Mouse (Mus musculus): ENCODE results near the gene Smagp. TPM values are rescaled to one million over a fixed set of nuclear protein-coding genes. Genes with fewer than 3 reads are reported as not detected.

Gene Smagp
- polyA plus RNA-seq, 1 experiment from 2014 or later, result 9.2 TPM

DNA sequence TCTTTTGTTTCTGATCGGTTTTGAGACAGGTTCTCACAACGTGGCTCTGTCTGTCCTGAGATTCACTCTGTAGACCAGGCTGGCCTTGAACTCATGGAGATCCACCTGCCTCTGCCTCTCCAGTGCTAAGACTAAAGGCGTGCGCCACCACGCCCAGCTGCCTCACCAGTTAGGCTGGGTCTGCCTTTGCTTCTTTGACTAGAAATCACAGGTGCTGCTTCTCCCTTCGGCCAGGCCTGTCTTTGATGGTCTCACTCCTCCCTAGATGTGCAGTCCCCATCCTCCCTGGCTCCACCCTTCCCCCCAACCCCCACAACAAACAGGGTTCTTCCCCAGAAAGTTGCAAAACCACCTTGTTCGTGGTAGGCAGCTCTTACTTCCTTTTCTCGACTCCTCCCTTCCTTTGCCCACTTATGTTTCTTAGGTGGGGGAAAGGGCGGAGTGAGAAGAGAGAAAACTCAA, 28.1 kb upstream of the Smagp start:
- no peak overlapping the region for H3K9ac ChIP-seq
- no peaks in the 10 kb centered on the region for H3K36me3 ChIP-seq
- H3K4me3 ChIP-seq, result no peak overlapping the region
- ATAC-seq (ENCODE audit: insufficient number of reproducible peaks, insufficient read depth, low FRiP score, low TSS enrichment, low read depth), result no peak
- H3K27ac ChIP-seq, result no peak overlapping the region
- H3K4me2 ChIP-seq, result no peak overlapping the region
- WGBS, result 79% methylated on average over 9 of the region's 9 CpGs
- H3K4me1 ChIP-seq, result peaks cover 13% of the 10 kb centered on the region
- H3K27me3 ChIP-seq, result no peaks in the 10 kb centered on the region
- no peaks in the 10 kb centered on the region for H3K9me3 ChIP-seq

GRCm38 (mm10) chr15:100660805-100661204, 24.1 kb upstream of the Smagp start:
- no peak overlapping the region for H3K4me2 ChIP-seq
- no peaks in the 10 kb centered on the region for H3K27me3 ChIP-seq
- no peak overlapping the region for H3K9ac ChIP-seq
- no peak overlapping the region for H3K4me3 ChIP-seq
- 87% methylated on average over 5 of the region's 5 CpGs for WGBS
- no peak for ATAC-seq (ENCODE audit: insufficient number of reproducible peaks, insufficient read depth, low FRiP score, low TSS enrichment, low read depth)
- peaks cover 1% of the 10 kb centered on the region; the same call in 1 of the 2 replicates for H3K4me1 ChIP-seq
- H3K27ac ChIP-seq, result no peak overlapping the region
- no peaks in the 10 kb centered on the region for H3K9me3 ChIP-seq
- H3K36me3 ChIP-seq, result no peaks in the 10 kb centered on the region

- no peak overlapping the region for H3K27ac ChIP-seq
- ATAC-seq (ENCODE audit: insufficient number of reproducible peaks, insufficient read depth, low FRiP score, low TSS enrichment, low read depth), result no peak
- H3K9ac ChIP-seq, result no peak overlapping the region
- no peaks in the 10 kb centered on the region for H3K36me3 ChIP-seq
- no peaks in the 10 kb centered on the region for H3K9me3 ChIP-seq
- no peak overlapping the region for H3K4me2 ChIP-seq
- no peaks in the 10 kb centered on the region for H3K4me1 ChIP-seq
- no peak overlapping the region for H3K4me3 ChIP-seq
- H3K27me3 ChIP-seq, result no peaks in the 10 kb centered on the region
- 86% methylated on average over 9 of the region's 9 CpGs for WGBS
Observed at GRCm38 (mm10) chr15:100660306-100660705, 23.6 kb upstream of the Smagp start.

- Histone ChIP-seq H3K4me2 (no peak overlapping the region), H3K4me3 (no peak overlapping the region), H3K9me3 (no peaks in the 10 kb centered on the region), H3K9ac (no peak overlapping the region), H3K4me1 (no peaks in the 10 kb centered on the region), H3K36me3 (no peaks in the 10 kb centered on the region), H3K27ac (no peak overlapping the region), H3K27me3 (no peaks in the 10 kb centered on the region)
- 89% methylated on average over 5 of the region's 5 CpGs for WGBS
- ATAC-seq (ENCODE audit: insufficient number of reproducible peaks, insufficient read depth, low FRiP score, low TSS enrichment, low read depth), result no peak
Observed at GRCm38 (mm10) chr15:100655201-100655600, 18.5 kb upstream of the Smagp start.

DNA sequence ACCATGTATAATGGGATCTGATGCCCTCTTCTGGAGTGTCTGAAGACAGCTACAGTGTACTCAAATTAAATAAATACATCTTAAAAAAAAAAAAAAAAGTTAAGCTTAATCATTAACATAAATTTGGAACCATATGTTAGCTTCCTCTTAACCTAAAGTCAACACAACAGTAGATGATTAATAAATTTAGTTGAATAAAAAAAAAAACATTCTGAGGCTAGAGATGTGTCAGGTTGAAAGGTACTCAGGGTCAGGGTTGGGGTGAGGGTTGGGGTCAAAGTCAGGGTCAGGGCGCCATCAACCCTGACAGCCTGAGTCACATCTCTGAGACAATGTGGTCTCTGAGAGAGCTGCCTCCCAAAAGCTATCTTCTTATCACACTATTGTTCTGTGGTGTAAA, 17.5 kb upstream of the Smagp start:
- Histone ChIP-seq H3K36me3 (no peaks in the 10 kb centered on the region), H3K27me3 (no peaks in the 10 kb centered on the region), H3K27ac (no peak overlapping the region), H3K9me3 (no peaks in the 10 kb centered on the region), H3K4me3 (no peak overlapping the region), H3K4me2 (no peak overlapping the region), H3K9ac (no peak overlapping the region), H3K4me1 (no peaks in the 10 kb centered on the region)
- 88% methylated on average over 1 of the region's 1 CpGs for WGBS
- ATAC-seq (ENCODE audit: insufficient number of reproducible peaks, insufficient read depth, low FRiP score, low TSS enrichment, low read depth), result no peak

GRCm38 (mm10) chr15:100651610-100652009, 14.9 kb upstream of the Smagp start:
- no peaks in the 10 kb centered on the region for H3K4me1 ChIP-seq
- ATAC-seq (ENCODE audit: insufficient number of reproducible peaks, insufficient read depth, low FRiP score, low TSS enrichment, low read depth), result no peak
- WGBS, result 80% methylated on average over 9 of the region's 9 CpGs
- no peak overlapping the region for H3K4me2 ChIP-seq
- H3K36me3 ChIP-seq, result no peaks in the 10 kb centered on the region
- H3K4me3 ChIP-seq, result no peak overlapping the region
- H3K27ac ChIP-seq, result no peak overlapping the region
- H3K27me3 ChIP-seq, result no peaks in the 10 kb centered on the region
- no peak overlapping the region for H3K9ac ChIP-seq
- no peaks in the 10 kb centered on the region for H3K9me3 ChIP-seq

GRCm38 (mm10) chr15:100650111-100650510, 13.4 kb upstream of the Smagp start:
- Histone ChIP-seq H3K27me3 (no peaks in the 10 kb centered on the region), H3K9me3 (no peaks in the 10 kb centered on the region), H3K4me2 (no peak overlapping the region), H3K27ac (no peak overlapping the region), H3K9ac (no peak overlapping the region), H3K36me3 (no peaks in the 10 kb centered on the region), H3K4me1 (no peaks in the 10 kb centered on the region), H3K4me3 (no peak overlapping the region)
- no peak for ATAC-seq (ENCODE audit: insufficient number of reproducible peaks, insufficient read depth, low FRiP score, low TSS enrichment, low read depth)
- WGBS, result 76% methylated on average over 10 of the region's 10 CpGs

DNA sequence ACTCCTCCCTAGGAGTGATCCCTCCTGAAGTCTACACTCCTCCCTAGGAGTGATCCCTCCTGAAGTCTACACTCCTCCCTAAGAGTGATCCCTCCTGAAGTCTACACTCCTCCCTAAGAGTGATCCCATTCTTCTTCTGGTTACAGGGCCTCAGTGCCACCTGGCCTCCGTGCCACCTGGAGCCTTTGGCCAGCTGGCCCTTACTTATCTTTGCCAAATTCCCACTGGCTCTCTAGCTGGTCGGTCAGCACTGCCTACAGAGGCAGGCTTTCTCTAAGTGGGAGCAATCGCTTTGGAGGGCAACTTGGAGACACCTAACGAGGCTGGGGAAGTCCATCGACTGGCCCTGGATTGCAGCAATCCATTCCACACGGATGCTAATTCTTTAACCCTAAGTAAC, 9.4 kb upstream of the Smagp start:
- WGBS, result 71% methylated on average over 6 of the region's 6 CpGs
- H3K27ac ChIP-seq, result no peak overlapping the region
- no peak for ATAC-seq (ENCODE audit: insufficient number of reproducible peaks, insufficient read depth, low FRiP score, low TSS enrichment, low read depth)

DNA sequence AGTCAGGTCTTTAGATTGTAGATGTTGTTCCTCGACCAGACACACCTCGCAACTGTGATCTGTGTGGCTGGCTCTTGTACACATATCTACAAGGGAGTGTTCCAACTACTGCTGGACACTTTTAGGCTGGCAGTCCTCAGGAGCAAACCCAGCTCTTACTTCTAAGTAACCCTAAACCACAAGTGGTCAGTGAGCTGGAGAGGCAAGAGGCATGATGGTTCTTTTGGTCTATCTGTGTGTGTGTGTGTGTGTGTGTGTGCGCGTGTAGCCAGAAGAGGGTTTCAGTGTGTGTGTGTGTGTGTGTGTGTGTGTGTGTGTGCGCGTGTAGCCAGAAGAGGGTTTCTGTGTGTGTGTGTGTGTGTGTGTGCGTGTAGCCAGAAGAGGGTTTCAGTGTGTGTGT, 5.7 kb upstream of the Smagp start:
- 91% methylated on average over 7 of the region's 7 CpGs for WGBS
- H3K9me3 ChIP-seq, result no peaks in the 10 kb centered on the region
- no peaks in the 10 kb centered on the region for H3K4me1 ChIP-seq
- peaks cover 20% of the 10 kb centered on the region for H3K27me3 ChIP-seq
- no peaks in the 10 kb centered on the region for H3K36me3 ChIP-seq
- H3K4me3 ChIP-seq, result no peak overlapping the region
- ATAC-seq (ENCODE audit: insufficient number of reproducible peaks, insufficient read depth, low FRiP score, low TSS enrichment, low read depth), result no peak
- H3K9ac ChIP-seq, result no peak overlapping the region
- no peak overlapping the region for H3K27ac ChIP-seq
- no peak overlapping the region for H3K4me2 ChIP-seq

More for the DNA sequence above, 9.4 kb upstream of the Smagp start:
- H3K27me3 ChIP-seq, result no peaks in the 10 kb centered on the region
- no peaks in the 10 kb centered on the region for H3K4me1 ChIP-seq
- H3K36me3 ChIP-seq, result no peaks in the 10 kb centered on the region
- no peaks in the 10 kb centered on the region for H3K9me3 ChIP-seq
- H3K4me3 ChIP-seq, result no peak overlapping the region
- H3K9ac ChIP-seq, result no peak overlapping the region
- H3K4me2 ChIP-seq, result no peak overlapping the region

DNA sequence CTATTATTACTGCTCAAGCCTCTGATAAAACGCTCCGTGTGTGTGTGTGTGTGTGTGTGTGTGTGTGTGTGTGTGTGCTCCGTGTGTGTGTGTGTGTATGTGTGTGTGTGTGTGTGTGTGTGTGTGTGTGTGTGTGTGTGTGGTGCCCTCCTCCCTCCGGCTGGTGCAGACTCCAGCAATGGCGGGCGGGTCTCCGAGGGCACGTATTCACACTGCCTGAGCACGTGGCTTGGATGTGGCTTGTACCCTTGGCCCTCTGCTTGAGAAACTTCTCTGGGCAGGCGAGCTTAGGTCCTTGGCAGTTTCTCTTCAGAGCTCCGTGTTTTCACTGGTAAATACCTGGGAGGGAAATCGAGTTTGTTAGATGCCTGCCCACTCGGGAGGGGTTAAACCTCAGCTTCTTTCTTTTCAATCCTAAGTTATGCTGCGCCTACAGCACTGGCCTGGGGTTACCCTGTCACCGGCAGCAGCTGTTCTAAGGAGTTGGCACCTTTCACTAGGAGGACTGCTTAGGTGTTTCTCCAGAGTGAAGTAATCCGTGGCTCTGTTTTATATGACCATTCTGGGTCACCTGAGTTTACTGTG, 4.6 kb upstream of the Smagp start:
- no peak overlapping the region for H3K27ac ChIP-seq
- WGBS, result 71% methylated on average over 14 of the region's 16 CpGs
- H3K27me3 ChIP-seq, result peaks cover 32% of the 10 kb centered on the region
- H3K4me3 ChIP-seq, result no peak overlapping the region
- no peaks in the 10 kb centered on the region for H3K9me3 ChIP-seq
- no peaks in the 10 kb centered on the region for H3K36me3 ChIP-seq
- peaks cover 11% of the 10 kb centered on the region for H3K4me1 ChIP-seq
- H3K9ac ChIP-seq, result no peak overlapping the region
- ATAC-seq (ENCODE audit: insufficient number of reproducible peaks, insufficient read depth, low FRiP score, low TSS enrichment, low read depth), result no peak
- no peak overlapping the region for H3K4me2 ChIP-seq

GRCm38 (mm10) chr15:100639972-100640750, 3.4 kb upstream of the Smagp start:
- Histone ChIP-seq H3K4me2 (no peak overlapping the region), H3K27ac (no peak overlapping the region), H3K9me3 (no peaks in the 10 kb centered on the region), H3K4me1 (peaks cover 17% of the 10 kb centered on the region), H3K4me3 (no peak overlapping the region), H3K36me3 (no peaks in the 10 kb centered on the region), H3K27me3 (peaks cover 43% of the 10 kb centered on the region), H3K9ac (no peak overlapping the region)
- 66% methylated on average over 16 of the region's 16 CpGs for WGBS
- ATAC-seq (ENCODE audit: insufficient number of reproducible peaks, insufficient read depth, low FRiP score, low TSS enrichment, low read depth), result no peak

DNA sequence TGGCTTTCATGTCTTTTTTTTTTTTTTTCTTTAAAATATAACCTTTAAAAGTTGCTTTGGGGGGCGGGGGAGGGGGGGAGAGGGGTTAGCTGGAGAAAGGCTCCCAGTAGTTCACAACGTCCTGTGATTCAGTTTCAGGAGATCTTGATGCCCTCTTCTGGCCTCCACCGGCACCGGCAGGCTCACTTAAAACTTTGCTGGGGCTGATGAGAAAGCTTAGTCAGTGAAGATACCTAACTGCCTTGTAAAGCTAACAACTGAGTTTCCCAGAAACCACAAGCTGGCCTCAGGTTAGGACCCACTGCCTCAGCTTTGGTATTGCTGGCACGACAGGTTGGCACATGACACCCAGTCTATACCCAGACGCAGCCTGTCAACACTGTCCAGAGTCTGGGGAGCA, 921 bp upstream of the Smagp start:
- ATAC-seq (ENCODE audit: insufficient number of reproducible peaks, insufficient read depth, low FRiP score, low TSS enrichment, low read depth), result no peak
- 16% methylated on average over 6 of the region's 6 CpGs for WGBS
- peaks cover 62% of the 10 kb centered on the region for H3K27me3 ChIP-seq
- no peak overlapping the region for H3K9ac ChIP-seq
- H3K9me3 ChIP-seq, result no peaks in the 10 kb centered on the region
- H3K36me3 ChIP-seq, result no peaks in the 10 kb centered on the region
- H3K4me1 ChIP-seq, result peaks cover 17% of the 10 kb centered on the region
- H3K4me3 ChIP-seq, result no peak overlapping the region; the same call in 1 of the 2 replicates
- H3K4me2 ChIP-seq, result no peak overlapping the region
- H3K27ac ChIP-seq, result no peak overlapping the region

Measured in embryonic facial prominence, embryonic 13.5 days (tissue).